ENCODE assay signal across 8 mouse cellular contexts in the genomic region with DNA sequence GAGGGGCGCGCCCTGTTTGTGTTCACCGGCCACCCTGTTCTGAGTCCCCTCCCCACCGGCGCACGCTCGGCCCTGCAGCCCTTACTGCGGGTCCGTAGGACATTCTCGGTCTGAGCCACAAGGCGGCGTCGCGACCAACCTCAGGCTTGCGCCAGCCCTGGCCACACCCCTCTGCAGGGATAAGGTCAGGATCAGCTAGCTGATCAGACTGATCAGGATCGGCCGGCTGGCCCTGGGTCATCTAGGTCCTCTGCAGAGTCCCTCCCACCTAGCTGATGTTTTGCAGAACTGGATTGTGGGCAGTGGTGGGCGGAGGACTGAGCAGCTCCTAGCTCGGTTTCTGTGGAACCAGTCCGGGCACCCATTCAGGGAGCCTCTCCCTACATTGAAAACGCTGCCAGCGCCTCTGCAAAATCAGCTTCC. TPM values are rescaled to one million over a fixed set of nuclear protein-coding genes. Genes with fewer than 3 reads are reported as not detected.
DNase-seq lines count a peak whose midpoint lies in the region; ATAC-seq and TF ChIP-seq lines count a peak whose summit lies in the region.

A gene (minus strand): TSS at position 264 of the 423 bp plus-strand sequence.

- no peaks in the 10 kb centered on the region for H3K9me3 ChIP-seq in forebrain, embryonic 13.5 days (replicated peaks)

- no peaks in the 10 kb centered on the region for H3K27me3 ChIP-seq in Patski
- H3K27me3 ChIP-seq in forebrain, embryonic 13.5 days, result peaks cover 3% of the 10 kb centered on the region

- POLR2A ChIA-PET in Patski (lab: Charles Lee), result no interaction called here

- H3K4me2 ChIP-seq in forebrain, embryonic 13.5 days, result peak within 1 kb of the TSS; percentile 91

- in situ Hi-C loops in Patski (cut with MboI; ENCODE audit: low pct_unique_long_range_greater_than_20kb), result no loop called here

- peak; percentile 79 for ATAC-seq in Patski
- peak; percentile 85 for ATAC-seq in forebrain, embryonic 13.5 days
- peak; percentile 85 to 91 for ATAC-seq in hematopoietic stem cell, adult 5-6 weeks (replicated peaks in 1 of 2; ENCODE audit: insufficient read depth in 1 of 2, low FRiP score in 2 of 2, low TSS enrichment in 1 of 2, low read depth in 1 of 2, poor library complexity in 2 of 2, severe bottlenecking in 2 of 2)
- no peak for ATAC-seq in inflammation-experienced regulatory T-cells, adult 6 months

- intact Hi-C loops in left cerebral cortex, postnatal 10 days (cut with DNase I), result no loop called here

- peaks cover 17% of the 10 kb centered on the region; the same call in 1 of the 2 replicates for H3K4me1 ChIP-seq in forebrain, embryonic 13.5 days

- DNase-seq in Patski (ENCODE audit: low read depth, low spot score), result no peak
- DNase-seq in cerebellum, adult 11-12 months, result peak; percentile 68
- DNase-seq in left cerebral cortex, postnatal 10 days (ENCODE audit: extremely low spot score in 1 of 2, low spot score in 2 of 2), result peak; percentile 31 to 79
- DNase-seq in retina, postnatal 1 day, result peak; percentile 88

- peak within 1 kb of the TSS; percentile 78 for H3K9ac ChIP-seq in forebrain, embryonic 13.5 days

- CTCF ChIA-PET in Patski (lab: Charles Lee), result interaction anchor here (1.3 kb wide), 1 partner anchor 14 kb away, joined by 4 read pairs; no protein-coding TSS in a partner anchor

- H3K79me2 ChIP-seq in macrophage (ENCODE audit: inconsistent target), result no peaks in the 10 kb centered on the region

- under 1% methylated on average over 22 of the region's 22 CpGs for WGBS in forebrain, embryonic 13.5 days
- WGBS in macrophage (ENCODE audit: missing documents), result 3% methylated on average over 20 of the region's 22 CpGs

- H3K27ac ChIP-seq in forebrain, embryonic 13.5 days, result no peak within 1 kb of the TSS
- no peak within 1 kb of the TSS for H3K27ac ChIP-seq in macrophage

- H3K4me3 ChIP-seq in forebrain, embryonic 13.5 days, result peak within 1 kb of the TSS; percentile 57
- peak within 1 kb of the TSS; percentile 26 for H3K4me3 ChIP-seq in macrophage (ENCODE audit: inconsistent target)

- H3K36me3 ChIP-seq in forebrain, embryonic 13.5 days (ENCODE audit: poor library complexity, severe bottlenecking), result no peaks in the 10 kb centered on the region
- H3K36me3 ChIP-seq in macrophage (ENCODE audit: inconsistent target), result no peaks in the 10 kb centered on the region

- peak; percentile 65 for TF ChIP-seq CTCF in Patski (IDR thresholded peaks at IDR 0.05)

RNA-seq across cellular contexts. Expression of the gene that starts here (rescaled TPM):
- polyA plus RNA-seq in Patski (2021) (11.0 TPM), macrophage (2018) (0.57 to 0.72 TPM (median 0.70 TPM) in 3 replicates)
- 5.3 and 5.7 TPM in 2 replicates for polyA plus RNA-seq in forebrain, embryonic 13.5 days (2015; fragmentation: Nextera tagmentation; extraction: Ambion mirVana)
- total RNA-seq in hematopoietic stem cell, adult 5-6 weeks (2017), result not detected in 2 replicates
- 1 to 10 TPM; 3.3 to 5.4 TPM for total RNA-seq in left cerebral cortex, postnatal 10 days (2021)
- 1 to 10 TPM in 1 of 26 experiments, under 1 TPM in 4, not detected in 21; 0.26 to 1.2 (median 0.36) TPM for total RNA-seq in macrophage (2018; cell fraction: chromatin; rRNA removed)
- total RNA-seq in macrophage (2018; cell fraction: cytosol; rRNA removed), result under 1 TPM; 0.06 to 0.97 (median 0.35) TPM
- total RNA-seq in macrophage (2018; cell fraction: nucleus; rRNA removed), result under 1 TPM in 4 of 26 experiments, not detected in 22; 0.24 to 0.99 (median 0.46) TPM
- not detected for polyA plus RNA-seq in inflammation-experienced regulatory T-cells, adult 6 months (2017; shearing (Covaris generic))

Comparison
In these comparisons a context has a peak if more than half of its experiments do, and no peak if none do; other contexts are left out.
1. Peak in ATAC-seq in hematopoietic stem cell, adult 5-6 weeks; RNA of the gene not detected or under 1 TPM.